In the genomic region with DNA sequence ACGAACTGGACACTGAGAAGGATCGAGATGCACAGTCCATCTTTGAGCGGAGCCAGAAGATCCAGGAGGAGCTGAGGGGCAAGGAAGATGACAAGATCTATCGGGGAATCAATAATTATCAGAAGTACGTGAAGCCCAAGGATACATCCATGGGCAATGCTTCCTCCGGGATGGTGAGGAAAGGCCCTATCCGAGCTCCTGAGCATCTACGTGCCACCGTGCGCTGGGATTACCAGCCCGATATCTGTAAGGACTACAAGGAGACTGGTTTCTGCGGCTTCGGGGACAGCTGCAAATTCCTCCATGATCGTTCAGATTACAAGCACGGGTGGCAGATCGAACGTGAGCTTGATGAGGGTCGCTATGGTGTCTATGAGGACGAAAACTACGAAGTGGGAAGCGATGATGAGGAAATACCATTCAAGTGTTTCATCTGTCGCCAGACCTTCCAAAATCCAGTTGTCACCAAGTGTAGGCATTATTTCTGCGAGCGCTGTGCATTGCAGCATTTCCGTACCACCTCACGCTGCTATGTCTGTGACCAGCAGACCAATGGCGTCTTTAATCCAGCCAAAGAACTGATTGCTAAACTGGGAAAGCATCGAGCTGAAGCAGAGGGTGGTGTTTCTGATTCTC, we compare ENCODE assay signal across 8 mouse cellular contexts. TPM values are rescaled to one million over a fixed set of nuclear protein-coding genes. Genes with fewer than 3 reads are reported as not detected.
DNase-seq lines count a peak whose midpoint lies in the region; ATAC-seq and TF ChIP-seq lines count a peak whose summit lies in the region.

No protein-coding gene starts in this region.

- 11% methylated on average over 28 of the region's 28 CpGs for WGBS in thymus, adult 2 months
- 28% methylated on average over 28 of the region's 28 CpGs for WGBS in midbrain, embryonic 10.5 days

- ATAC-seq in erythroid progenitor cell, adult 5-6 weeks (replicated peaks; ENCODE audit: low FRiP score, poor library complexity, severe bottlenecking): 0 out of 2 replicates have a peak, but pooled peaks have one; percentile 49

- H3K27ac ChIP-seq in thymus, adult 2 months (ENCODE audit: control insufficient read depth, insufficient read depth, low read length): peak overlapping the region; percentile 29; the same call in 1 of the 2 replicates
- peak overlapping the region; percentile 81 for H3K27ac ChIP-seq in midbrain, embryonic 10.5 days (replicated peaks)

- peak overlapping the region; percentile 99 for H3K4me3 ChIP-seq in thymus, adult 2 months (ENCODE audit: control insufficient read depth, insufficient read depth, low read length)
- H3K4me3 ChIP-seq in midbrain, embryonic 10.5 days: peak overlapping the region; percentile 65

- TF ChIP-seq CTCF in thymus, adult 2 months (IDR thresholded peaks at IDR 0.05; ENCODE audit: borderline replicate concordance, control insufficient read depth, extremely low read depth, insufficient read depth, low read length, poor library complexity): no peak

- no peaks in the 10 kb centered on the region for H3K36me3 ChIP-seq in thymus, adult 2 months (ENCODE audit: control insufficient read depth, insufficient read depth, low read length)
- H3K36me3 ChIP-seq in midbrain, embryonic 10.5 days: peaks cover 4% of the 10 kb centered on the region; the same call in 1 of the 2 replicates

- 0 out of 2 replicates have a peak, but pooled peaks cover 7% of the 10 kb centered on the region for H3K9me3 ChIP-seq in midbrain, embryonic 10.5 days (replicated peaks)

- peaks cover 5% of the 10 kb centered on the region for H3K4me1 ChIP-seq in thymus, adult 2 months (replicated peaks; ENCODE audit: control insufficient read depth, insufficient read depth, low read length)
- H3K4me1 ChIP-seq in midbrain, embryonic 10.5 days: peaks cover 7% of the 10 kb centered on the region; the same call in 1 of the 2 replicates

- H3K27me3 ChIP-seq in thymus, adult 2 months (ENCODE audit: control insufficient read depth, insufficient read depth, low read length): no peaks in the 10 kb centered on the region
- no peaks in the 10 kb centered on the region for H3K27me3 ChIP-seq in midbrain, embryonic 10.5 days (ENCODE audit: low read depth, poor library complexity, severe bottlenecking)

- no peak for TF ChIP-seq POLR2A in thymus, adult 2 months (IDR thresholded peaks at IDR 0.05; ENCODE audit: control insufficient read depth, extremely low read depth, insufficient read depth, low read length, poor library complexity)

- DNase-seq in cerebellum, adult 11-12 months: peak; percentile 7
- no peak for DNase-seq in cerebellum, adult 11 months
- DNase-seq in thymus, adult 2 months: peak; percentile 1
- DNase-seq in thymus, postnatal 0 days (ENCODE audit: low spot score): no peak
- peak; percentile 2 for DNase-seq in kidney, postnatal 14 days
- DNase-seq in midbrain, embryonic 10.5 days (ENCODE audit: low spot score): peak; percentile 21
- DNase-seq in spleen, postnatal 10 days (ENCODE audit: low spot score in 2 of 2): no peak

RNA-seq across cellular contexts. Expression of gene Rnf113a1, which starts 0.8 kb away (rescaled TPM):
- polyA plus RNA-seq in thymus, adult 2 months (2012; rRNA removed): 3.9 and 4.1 TPM in 2 replicates
- polyA plus RNA-seq in thymus, postnatal 0 days (2015; fragmentation: Nextera tagmentation; extraction: Ambion mirVana): 16.7 and 17.5 TPM in 2 replicates
- total RNA-seq in erythroid progenitor cell, adult 5-6 weeks (2015; ENCODE audit: low replicate concordance): 1.4 and 2.1 TPM in 2 replicates
- not detected in 2 replicates for total RNA-seq in erythroid progenitor cell, adult 5-6 weeks (2017; ENCODE audit: low replicate concordance)
- polyA plus RNA-seq in midbrain, embryonic 10.5 days (2016; fragmentation: Nextera tagmentation; extraction: Ambion mirVana): 13.0 and 14.1 TPM in 2 replicates

RNA-seq across cellular contexts. Expression of gene Ndufa1, which starts 0.9 kb away (rescaled TPM):
- 224 and 326 TPM in 2 replicates for polyA plus RNA-seq in thymus, adult 2 months (2012; rRNA removed)
- polyA plus RNA-seq in thymus, postnatal 0 days (2015; fragmentation: Nextera tagmentation; extraction: Ambion mirVana): 690 and 722 TPM in 2 replicates
- total RNA-seq in erythroid progenitor cell, adult 5-6 weeks (2015; ENCODE audit: low replicate concordance): 26.3 and 59.5 TPM in 2 replicates
- total RNA-seq in erythroid progenitor cell, adult 5-6 weeks (2017; ENCODE audit: low replicate concordance): 51.6 and 63.5 TPM in 2 replicates
- polyA plus RNA-seq in midbrain, embryonic 10.5 days (2016; fragmentation: Nextera tagmentation; extraction: Ambion mirVana): 401 and 420 TPM in 2 replicates

RNA-seq across cellular contexts. Expression of gene Gm9, which starts 19.0 kb away (rescaled TPM):
- not detected in 2 replicates for polyA plus RNA-seq in thymus, adult 2 months (2012; rRNA removed)
- not detected in 2 replicates for polyA plus RNA-seq in thymus, postnatal 0 days (2015; fragmentation: Nextera tagmentation; extraction: Ambion mirVana)
- not detected in 2 replicates for total RNA-seq in erythroid progenitor cell, adult 5-6 weeks (2015; ENCODE audit: low replicate concordance)
- not detected in 2 replicates for total RNA-seq in erythroid progenitor cell, adult 5-6 weeks (2017; ENCODE audit: low replicate concordance)
- polyA plus RNA-seq in midbrain, embryonic 10.5 days (2016; fragmentation: Nextera tagmentation; extraction: Ambion mirVana): not detected in 2 replicates

RNA-seq across cellular contexts. Expression of gene Akap14, which starts 23.2 kb away (rescaled TPM):
- polyA plus RNA-seq in thymus, adult 2 months (2012; rRNA removed): 0.06 and 0.13 TPM in 2 replicates
- 0.17 TPM in 1 of 2 replicates, not detected in the other for polyA plus RNA-seq in thymus, postnatal 0 days (2015; fragmentation: Nextera tagmentation; extraction: Ambion mirVana)
- total RNA-seq in erythroid progenitor cell, adult 5-6 weeks (2015; ENCODE audit: low replicate concordance): not detected in 2 replicates
- not detected in 2 replicates for total RNA-seq in erythroid progenitor cell, adult 5-6 weeks (2017; ENCODE audit: low replicate concordance)
- 0.15 and 0.31 TPM in 2 replicates for polyA plus RNA-seq in midbrain, embryonic 10.5 days (2016; fragmentation: Nextera tagmentation; extraction: Ambion mirVana)

RNA-seq across cellular contexts. Expression of gene Rhox1, which starts 30.2 kb away (rescaled TPM):
- polyA plus RNA-seq in thymus, adult 2 months (2012; rRNA removed): not detected in 2 replicates
- not detected in 2 replicates for polyA plus RNA-seq in thymus, postnatal 0 days (2015; fragmentation: Nextera tagmentation; extraction: Ambion mirVana)
- not detected in 2 replicates for total RNA-seq in erythroid progenitor cell, adult 5-6 weeks (2015; ENCODE audit: low replicate concordance)
- total RNA-seq in erythroid progenitor cell, adult 5-6 weeks (2017; ENCODE audit: low replicate concordance): not detected in 2 replicates
- polyA plus RNA-seq in midbrain, embryonic 10.5 days (2016; fragmentation: Nextera tagmentation; extraction: Ambion mirVana): not detected in 2 replicates

Comparison
In these comparisons a context has a peak if more than half of its experiments do, and no peak if none do; other contexts are left out.
1. DNase-seq: peak in cerebellum, adult 11-12 months (single experiment), thymus, adult 2 months (single experiment), kidney, postnatal 14 days (single experiment) and midbrain, embryonic 10.5 days (single experiment); none in cerebellum, adult 11 months (single experiment), thymus, postnatal 0 days (single experiment) and spleen, postnatal 10 days (0 of 2).